Mouse (Mus musculus) ovary, postnatal 10 days (tissue): ENCODE results near the gene Bicdl1.
A peak's percentile ranks its signal among the peaks of the same experiment; 100 is the strongest.

Experiments used
- DNase-seq: peaks from one replicate; pipeline ENCODE4 v3.0.0; 2022; ENCODE audit warnings: low spot score

Bicdl1 gene

DNA sequence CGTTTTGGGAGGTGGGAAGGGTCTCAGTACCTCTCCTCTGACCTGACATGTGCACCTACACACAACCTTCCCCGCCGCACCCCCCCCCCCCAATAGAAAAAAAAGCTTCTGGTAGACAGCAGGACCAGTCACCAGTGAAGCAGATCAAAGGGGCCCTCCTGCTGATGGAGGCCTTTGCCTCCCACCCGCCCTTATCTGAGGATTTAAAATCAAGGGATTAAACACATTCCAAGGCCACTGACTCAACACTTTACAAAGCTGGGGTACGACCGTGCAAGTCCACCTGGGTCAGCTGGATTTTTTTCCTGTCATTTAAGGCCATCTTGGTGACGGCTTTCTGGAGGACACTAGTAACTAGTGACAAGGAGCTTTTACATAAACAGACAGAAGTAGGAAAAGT is 63.5 kb downstream of the Bicdl1 start:
- DNase-seq = no peak

DNA sequence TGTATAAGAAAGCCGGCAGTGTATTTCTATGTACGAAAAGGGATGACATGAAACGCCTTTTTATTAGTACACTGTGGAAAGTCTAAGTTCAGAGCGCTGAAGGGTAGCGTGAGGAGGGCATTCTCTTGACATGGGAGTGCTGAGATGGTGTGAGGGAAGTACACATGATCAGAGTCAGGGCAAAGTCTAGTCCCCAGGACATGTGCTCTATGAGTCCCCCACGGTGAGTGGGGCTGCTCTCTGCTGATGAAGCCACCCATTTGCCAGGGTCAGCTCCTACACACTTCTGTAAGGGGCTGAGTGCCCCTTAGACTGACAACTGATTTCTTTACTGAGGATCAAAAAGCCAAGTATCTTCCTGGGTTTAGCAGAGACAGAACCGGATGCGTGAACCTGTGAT is 64.2 kb downstream of the Bicdl1 start:
- DNase-seq = no peak

DNA sequence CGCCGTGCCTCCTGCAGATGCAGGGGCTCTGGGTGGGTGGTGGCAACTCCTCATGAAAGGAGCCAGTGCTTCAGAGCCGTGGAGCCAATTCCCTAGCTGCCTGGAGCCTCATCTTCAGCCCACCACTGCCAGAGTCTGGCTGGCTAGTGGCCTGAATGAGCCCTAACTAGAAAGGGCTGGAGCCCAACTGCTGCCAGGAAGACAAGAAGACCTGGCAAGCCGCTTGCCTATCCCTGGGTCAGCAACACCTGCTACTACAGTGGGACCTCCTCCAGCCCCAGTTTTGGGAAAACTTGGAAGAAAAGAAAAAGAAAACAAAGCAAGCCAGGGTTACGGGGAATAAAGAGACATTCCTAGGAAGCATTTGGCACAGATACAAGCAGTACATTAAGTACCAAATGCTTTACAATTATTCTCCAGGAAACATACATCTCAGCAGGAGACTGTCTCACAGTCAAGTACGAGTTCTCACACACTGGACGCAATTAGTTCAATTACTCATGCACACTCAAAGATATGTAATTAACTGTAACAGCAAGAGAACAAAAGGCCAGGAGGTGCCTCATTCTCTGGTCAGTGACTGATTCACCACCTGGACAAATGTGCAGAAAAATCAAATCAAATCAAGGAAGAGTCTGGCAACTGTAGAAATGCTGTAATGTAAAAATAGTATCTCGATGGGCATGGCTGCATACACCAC is 64.9 kb downstream of the Bicdl1 start:
- DNase-seq = no peak

DNA sequence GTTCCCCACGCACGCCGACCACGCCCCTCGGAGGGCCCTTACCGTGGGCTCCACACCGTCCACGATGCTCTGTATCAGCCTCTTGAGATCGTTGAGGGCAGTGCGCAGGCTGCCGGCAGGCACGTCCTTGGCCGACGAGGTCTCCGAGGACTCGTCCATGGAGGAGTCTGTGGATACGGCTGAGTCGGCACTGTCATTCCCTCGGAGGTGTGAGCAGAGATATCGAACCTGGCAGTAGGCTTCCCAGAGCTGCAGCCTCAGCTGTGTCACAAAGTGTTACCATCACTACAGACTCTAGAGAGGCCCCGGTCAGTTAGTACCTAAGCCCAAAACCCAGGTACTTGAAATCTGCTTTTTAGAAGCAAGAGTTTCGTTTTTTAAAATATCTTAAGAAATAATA is 68.8 kb downstream of the Bicdl1 start:
- DNase-seq = no peak

DNA sequence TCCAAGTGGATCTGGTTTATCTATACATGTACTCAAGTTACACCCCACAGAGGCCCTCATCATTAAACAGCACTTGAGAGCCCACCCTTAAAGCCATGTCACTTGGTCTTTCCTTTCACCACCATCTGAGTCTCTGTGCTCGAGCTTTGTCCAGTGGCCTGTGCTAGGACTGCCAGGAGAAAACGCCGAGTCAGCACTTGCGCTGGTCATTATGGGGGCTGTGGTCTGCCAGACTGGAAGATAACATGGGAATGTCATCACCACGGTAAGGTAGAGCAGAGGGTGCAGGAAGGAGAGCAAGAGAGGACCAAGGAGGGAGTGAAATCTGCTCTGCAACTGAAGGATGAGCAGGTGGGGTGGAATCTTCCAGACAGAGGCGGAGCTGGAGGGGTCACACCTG is 73.1 kb downstream of the Bicdl1 start:
- no peak for DNase-seq

DNA sequence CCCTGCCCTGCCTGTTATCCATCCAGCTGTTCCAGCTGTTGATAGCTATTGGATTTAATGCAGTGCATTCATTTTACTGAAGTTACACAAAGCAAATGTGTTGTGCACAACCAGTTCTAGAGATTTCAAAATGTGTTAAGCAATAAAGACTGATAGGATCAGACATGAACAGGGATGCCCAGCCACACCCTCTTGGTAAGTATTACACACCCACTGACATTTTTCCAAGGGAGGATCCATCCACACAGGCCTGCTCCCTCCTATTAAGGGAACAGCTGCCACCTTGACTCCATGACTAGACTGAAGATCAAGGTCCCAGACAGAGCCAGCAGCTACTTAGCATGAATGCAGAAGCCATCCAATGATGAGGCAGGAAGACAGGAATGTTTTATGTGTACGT is 74.2 kb downstream of the Bicdl1 start:
- DNase-seq = no peak

DNA sequence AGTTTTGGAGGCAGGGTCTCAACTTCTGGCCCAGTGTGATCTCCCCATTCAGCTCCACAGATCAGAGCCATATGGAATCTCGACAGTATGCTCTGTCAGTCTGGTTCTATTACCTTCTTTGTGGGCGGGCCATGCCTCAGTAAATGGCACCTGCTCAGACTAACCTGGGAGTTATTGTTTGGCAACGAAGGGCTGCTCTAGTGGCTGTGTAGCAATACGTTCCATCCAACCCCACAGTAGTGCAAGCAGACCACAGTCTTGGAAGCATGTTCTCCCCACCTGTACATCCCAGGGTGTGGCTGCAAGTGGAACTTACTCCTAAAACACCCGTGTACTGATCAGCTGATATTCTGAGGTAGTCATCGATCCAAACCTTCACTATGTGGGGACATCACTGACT is 74.7 kb downstream of the Bicdl1 start:
- DNase-seq = no peak

DNA sequence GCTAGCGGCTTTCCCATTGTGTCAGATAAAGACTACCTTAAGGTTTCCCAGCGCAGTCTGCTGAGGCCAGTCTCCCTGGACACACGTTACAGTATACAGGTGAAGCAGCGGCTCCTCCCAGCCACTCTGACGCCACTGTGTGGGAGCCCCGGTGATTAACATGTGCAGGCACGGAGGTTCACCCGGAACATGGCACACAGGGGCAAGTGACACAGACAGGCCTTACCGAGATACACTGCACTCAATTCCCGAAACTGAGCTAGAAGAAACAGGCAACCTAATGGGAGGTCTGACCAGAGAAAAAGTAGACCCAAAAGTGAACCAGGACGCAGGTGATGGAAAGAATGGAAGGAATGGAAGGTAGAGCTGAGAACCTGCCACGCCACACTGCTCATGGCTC is 77.6 kb downstream of the Bicdl1 start:
- no peak for DNase-seq

DNA sequence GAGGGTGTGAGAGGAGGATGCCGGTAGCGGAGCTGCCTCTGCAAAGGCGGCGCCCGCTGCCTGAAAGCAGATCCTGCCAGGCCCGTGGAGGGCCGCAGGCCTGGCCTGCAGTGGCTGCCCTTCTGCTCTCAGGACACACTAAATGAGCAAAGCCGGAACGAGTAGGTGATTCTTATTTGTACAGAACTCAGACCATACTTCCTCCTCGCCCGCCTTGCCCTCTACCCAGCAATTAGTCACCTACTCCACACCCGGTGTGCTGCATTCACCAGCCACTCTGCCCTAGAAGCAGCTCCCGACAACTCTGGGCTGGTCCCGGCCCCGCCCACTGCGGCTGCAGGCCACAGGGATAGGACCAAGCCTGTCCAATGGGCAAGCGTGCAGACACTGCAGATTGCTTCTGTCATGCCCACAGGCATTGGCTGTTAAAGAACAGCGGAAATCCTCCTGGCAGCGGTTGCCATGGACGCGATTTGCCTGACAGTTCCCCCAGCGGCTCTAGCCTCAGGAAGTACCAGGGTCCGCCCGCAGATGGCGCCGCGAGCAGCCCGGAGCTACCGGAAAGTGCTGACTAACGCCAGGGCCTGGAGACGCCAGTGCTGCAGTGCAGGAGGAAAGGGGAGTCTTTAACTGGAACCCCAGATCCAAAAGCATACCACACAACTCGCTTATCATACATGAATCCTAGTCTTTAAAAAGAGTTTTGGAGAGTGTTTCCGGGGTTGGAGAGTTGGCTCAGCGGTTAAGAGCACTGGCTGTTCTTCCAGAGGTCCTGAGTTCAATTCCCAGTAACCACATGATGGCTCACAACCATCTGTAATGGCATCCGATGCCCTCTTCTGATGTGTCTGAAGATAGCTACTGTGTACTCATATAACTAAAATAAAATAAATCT is 78.5 kb downstream of the Bicdl1 start:
- peak; percentile 100 for DNase-seq

DNA sequence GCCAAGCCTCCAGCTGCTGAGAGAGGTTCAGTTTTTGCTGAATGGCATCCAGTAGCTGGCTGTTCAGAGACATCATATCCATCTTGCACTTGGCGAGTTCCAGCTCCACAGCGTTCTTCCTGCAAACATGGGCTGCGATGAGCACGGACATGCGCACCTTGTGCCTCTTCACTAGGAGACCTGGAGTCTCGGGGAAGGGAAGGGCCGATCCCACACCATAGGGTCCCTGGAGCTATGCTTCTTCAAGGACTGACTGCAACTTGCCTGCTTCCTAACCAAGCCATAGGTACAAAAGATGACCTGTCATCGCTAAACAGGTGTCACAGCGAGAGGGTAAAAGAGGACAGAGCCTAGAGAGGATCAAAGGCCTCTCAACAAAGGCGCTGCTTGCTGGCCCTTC is 79.6 kb downstream of the Bicdl1 start:
- no peak for DNase-seq

DNA sequence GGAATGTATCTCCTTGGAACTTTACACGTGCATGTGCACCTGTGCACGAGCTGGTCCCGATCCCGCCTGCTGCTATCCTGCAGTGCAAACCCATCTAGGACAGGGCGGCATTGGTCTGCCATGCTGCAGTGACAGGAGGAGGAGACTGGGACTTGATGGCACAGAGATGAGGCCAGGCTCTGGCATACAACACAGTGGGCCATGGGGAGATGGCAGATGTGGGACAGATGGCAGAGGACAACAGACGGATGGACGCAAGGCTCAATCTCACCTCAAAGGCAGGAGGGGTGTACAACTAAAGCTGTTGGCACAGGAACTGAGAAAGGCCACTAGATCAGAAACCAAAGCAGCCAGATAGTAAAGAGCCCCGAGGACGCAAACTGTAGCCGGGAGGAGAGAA is 80.5 kb downstream of the Bicdl1 start:
- DNase-seq = no peak

DNA sequence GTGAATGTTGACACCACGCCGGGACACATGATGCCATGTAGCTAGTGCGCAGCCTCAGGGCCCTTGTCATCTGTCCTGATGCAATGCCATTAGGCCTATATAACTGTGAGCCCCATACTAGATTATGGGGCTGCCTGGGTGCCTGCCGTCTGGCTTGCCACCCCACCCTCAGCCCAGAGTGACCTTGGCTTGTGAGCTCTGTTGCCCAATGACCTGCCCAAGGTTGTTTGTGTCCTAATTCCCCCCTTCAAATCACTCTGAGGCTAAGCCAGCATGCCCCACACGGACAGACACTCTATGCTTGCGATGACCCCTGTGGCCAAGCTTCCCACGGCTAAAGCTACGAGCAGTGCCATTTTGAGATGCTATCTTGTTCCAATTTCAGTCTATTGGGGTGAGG is 81.7 kb downstream of the Bicdl1 start:
- no peak for DNase-seq

DNA sequence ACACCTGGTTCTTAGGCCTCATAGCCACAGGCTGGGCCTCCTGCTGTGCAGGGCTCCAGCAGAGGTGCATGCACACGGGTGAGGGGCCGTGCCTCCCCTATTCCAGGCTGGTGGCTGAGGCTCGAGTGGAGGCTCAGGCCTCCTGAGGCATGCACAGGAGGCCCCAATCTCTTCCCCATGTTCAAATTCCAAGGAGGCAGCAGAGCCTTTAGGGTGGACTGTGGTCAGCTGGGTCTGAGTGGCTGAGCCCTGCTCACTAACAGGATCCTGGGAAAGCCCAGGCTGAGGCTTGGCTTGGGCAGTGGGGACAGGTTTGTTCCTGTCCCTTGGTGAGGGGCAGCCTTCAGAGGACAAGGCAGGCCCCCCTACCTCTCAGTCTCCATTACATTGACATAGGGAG is 82.5 kb downstream of the Bicdl1 start:
- no peak for DNase-seq

DNA sequence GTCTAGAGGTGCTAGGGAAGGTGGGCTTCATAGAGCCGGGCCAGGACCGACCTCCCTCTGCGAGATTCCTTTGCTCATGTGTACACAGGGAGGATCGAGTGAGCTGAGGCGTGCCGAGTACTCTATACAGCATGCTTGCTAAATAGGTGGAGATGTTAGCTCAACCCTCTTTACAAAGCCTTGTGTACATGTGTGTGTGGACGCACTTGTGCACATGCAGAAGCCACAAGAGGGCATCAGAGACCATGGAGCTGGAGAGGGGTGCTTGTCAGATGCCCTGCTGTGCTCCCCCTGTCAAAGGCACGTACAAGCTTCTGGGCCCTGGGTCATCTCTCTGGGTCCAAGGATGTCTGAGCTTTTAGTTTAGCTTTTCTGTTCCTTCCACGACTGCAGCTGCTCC is 87.2 kb downstream of the Bicdl1 start:
- DNase-seq = no peak

DNA sequence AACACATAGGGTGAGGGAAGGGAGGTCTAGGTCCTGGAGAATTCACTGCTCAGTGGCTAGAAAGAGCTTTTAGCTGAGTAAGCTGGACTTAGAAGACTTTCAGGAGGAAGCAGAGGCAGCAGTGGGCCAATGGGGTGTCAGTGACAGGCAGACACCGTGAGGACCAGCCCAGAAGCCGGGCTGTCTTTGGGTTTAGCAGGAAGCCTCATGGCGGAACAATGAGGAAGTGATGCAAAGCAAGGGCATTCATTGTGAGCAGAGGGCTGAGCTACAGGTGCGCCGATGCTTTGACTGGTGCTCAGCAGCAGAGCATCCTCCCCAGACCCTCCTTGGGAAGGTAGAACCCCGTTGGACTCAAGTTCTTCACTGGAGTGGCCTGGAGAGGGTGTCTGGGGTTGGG is 95.9 kb downstream of the Bicdl1 start:
- no peak for DNase-seq

DNA sequence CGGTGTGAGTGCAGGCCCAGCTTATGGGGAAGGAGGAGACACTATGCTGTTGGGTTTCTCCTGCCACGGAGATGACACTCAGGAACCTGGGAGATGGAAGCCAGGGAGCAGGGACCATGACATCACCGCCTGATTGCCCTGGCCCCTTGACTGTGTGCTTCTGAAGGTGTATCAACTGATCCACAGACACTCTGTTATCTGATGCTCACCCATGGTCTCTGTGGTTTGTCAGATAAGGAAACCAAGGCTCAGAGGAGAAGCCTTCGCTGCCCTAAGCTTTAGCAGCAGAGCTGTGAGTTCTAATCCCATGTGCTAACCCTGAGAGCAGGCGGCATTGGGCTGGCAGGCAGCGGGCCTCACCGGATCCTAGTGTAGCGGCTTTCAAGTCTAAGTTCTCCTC is 97.4 kb downstream of the Bicdl1 start:
- no peak for DNase-seq

DNA sequence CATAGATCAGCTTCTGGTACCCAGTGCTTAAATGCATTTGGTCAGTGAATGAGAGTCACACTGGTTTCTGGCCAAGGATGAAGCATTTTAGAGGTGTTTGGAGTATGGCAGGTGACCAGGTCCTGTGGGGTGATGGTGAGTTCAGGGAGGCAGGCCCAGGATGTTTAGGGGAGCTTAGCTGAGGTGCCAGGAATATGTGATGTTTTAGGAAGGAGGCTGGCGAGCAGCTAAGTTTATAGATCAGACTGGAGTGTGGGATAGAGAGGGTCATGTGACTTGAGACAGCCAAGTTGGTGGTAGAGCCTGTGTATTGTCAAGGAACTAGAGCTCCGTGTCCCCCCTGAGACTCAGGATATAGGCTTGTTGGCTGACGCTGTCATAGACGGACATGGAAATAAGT is 98.4 kb downstream of the Bicdl1 start:
- no peak for DNase-seq

DNA sequence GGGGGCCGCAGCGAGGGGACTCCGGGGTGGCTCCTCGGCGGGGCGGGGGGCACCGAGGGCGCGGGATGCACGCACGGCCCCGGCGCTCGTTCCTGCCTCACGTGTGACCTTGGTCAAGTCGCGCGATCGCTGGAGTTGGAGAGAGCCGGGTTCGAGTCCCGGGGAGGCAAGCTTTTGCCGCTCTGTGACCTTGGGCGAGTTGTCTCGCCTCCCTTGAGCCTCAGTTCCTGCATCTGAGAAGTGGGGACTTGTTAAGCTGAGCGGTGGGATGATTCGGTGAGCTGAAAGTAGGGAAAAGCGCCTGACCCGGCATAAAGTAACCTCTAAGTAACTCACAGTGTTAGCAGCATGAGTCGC is 99.1 kb downstream of the Bicdl1 start:
- DNase-seq = no peak

DNA sequence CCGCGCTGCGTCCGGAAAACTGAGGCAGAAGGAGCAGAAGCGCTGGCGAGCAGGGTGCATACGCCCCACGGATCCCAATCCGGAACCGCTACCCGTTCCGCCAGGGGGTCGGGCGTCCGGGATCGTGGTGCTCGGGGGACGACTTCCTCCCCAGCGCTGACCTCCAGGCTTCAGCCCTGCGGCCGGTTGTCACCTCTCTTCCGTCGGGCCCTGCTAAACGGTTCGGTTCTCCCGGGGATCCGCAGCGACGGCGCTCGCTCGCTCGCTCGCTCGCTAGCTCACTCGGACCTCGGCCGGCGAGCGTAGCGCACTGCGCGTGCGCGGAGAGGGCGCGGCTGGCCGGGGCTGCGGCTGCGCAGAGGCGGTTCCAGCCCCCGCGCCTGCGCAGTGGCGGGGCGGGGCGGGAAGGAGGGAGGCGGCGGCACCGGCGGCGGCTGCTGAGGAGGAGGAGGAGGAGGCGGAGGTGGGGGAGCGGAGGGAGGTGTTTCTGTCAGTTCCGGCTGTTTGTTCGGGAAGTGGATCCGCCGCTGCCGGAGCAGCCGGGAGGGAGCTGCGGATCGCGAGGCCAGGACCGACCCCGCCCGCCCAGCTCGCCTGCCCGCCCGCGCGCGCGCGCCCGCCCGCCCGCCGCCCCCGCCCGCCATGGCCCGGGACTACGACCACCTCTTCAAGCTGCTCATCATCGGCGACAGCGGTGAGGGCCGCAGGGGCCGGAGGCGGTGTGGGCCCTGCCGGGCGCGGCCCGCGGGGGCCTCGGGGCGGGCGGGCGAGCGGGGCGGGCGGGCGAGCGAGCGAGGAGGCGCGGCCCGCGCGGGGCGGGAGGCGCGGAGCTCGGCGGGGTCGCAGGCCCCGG is 99.7 kb downstream of the Bicdl1 start, which contains the start of gene Rab35:
TSS of gene Rab35 (plus strand) at position 404 of the 853 bp plus-strand sequence.
- DNase-seq = peak; percentile 90

DNA sequence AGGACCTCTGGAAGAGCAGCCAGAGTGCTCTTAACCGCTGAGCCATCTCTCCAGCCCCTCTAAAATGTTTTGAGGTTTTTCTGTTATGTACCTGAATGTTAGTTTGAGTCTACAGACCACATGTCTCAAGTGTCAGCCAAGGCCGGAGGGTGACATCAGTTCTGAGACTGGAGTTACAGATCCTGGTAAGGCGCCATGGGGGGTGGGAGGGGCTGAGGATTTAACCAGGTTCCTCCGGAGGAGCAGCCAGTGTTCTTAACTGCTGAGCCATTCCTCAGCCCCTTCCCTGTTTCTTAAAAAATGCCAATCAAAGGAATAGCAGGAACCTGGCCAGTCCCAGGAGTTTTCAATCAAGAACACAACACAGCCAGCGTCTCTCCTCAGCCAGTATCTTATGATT is 101.1 kb downstream of the Bicdl1 start:
- DNase-seq = no peak

DNA sequence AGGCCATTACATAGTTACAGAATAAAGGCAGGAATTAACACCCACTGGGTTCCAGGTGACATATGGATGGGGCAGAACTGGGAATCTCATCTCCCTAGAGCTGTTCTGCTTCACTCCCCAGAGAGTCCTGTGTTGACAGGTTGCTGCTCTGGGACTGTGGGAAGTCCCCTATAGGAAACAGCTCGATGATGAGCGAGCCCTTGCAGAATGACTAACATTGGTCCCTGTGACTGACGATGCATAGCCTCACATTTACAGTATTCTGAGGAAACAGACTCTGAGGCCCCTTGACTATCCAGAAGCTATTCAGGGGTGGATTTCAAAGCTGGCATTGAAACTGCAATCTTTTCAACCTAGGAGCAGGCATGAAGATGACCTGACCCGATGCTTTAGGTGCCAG is 101.7 kb downstream of the Bicdl1 start:
- no peak for DNase-seq

DNA sequence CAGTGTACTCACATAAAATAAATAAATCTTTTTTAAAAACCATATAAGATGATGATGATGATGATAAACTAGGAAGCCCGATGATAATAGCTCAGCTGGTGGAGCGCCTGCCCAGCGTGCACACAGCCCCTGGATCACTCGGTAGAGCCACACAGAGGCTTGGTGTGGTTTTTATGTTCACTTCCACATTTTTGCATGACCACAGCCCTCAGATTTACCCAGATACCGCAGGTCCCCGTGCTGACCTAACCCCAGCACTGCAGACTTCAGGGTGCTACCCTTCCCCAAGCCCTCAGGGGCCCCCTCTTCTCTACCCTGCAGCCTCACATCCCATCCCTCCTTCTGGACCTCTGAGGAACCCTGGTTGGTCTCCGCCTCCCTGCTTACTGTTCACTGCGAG is 103.3 kb downstream of the Bicdl1 start:
- no peak for DNase-seq
